Mouse (Mus musculus) ES-E14 (cell line): ENCODE measurements around the gene Ppbp.

ENCODE experiments used
- CHD2 ChIP-seq: IDR thresholded peaks from 2 replicates; pipeline ENCODE4 v1.6.1; 2014; ENCODE audit warnings: mild to moderate bottlenecking, low read depth, low read length, inconsistent platforms
- ZC3H11A ChIP-seq: IDR thresholded peaks from 2 replicates; pipeline ENCODE4 v1.6.1; 2012; ENCODE audit warnings: low read depth, mild to moderate bottlenecking, inconsistent platforms, low read length, borderline replicate concordance
- ZNF384 ChIP-seq: IDR thresholded peaks from 2 replicates; pipeline ENCODE4 v1.6.1; 2012; ENCODE audit warnings: low read depth, low read length, inconsistent platforms

- TF ChIP-seq ZNF384 (no peak), ZC3H11A (no peak), CHD2 (no peak)
These were observed 19.8 kb downstream of the Ppbp start for GRCm38 (mm10) chr5:90788114-90788513.
